Mouse (Mus musculus) stomach, embryonic 14.5 days (tissue): Measurements from ENCODE around the gene Bcas3. TPM values are rescaled to one million over a fixed set of nuclear protein-coding genes. Genes with fewer than 3 reads are reported as not detected.
"Not testable (repeated sequence)": the region's sequence is repeated elsewhere in the genome, so short reads cannot be mapped to it uniquely, and the experiment has no call there.

Experiments used
- ATAC-seq: fragments of 200-750 bp; cut with Nextera tagmentation; 2 replicates; pipeline ENCODE4 v1.8.0; 2017; ENCODE audit warnings: low read depth, moderate TSS enrichment; ENCODE audit not compliant: insufficient number of reproducible peaks, insufficient read depth, low FRiP score
- H3K27ac ChIP-seq: fragments of 300-500 bp; sonication (generic); 2 replicates; pipeline ENCODE4 v1.5.1; 2014; ENCODE audit warnings: mild to moderate bottlenecking, low read length, moderate library complexity, mixed read lengths
- H3K27me3 ChIP-seq: fragments of 300-500 bp; sonication (generic); 2 replicates; pipeline ENCODE4 v1.6.1; 2014; ENCODE audit warnings: low read length, control low read depth, mixed read lengths; ENCODE audit not compliant: control insufficient read depth, insufficient read depth
- H3K36me3 ChIP-seq: fragments of 300-500 bp; sonication (generic); 2 replicates; pipeline ENCODE4 v1.6.1; 2014; ENCODE audit warnings: mild to moderate bottlenecking, control low read depth, low read length, moderate library complexity, mixed read lengths; ENCODE audit not compliant: control insufficient read depth, insufficient read depth
- H3K4me1 ChIP-seq: fragments of 300-500 bp; sonication (generic); 2 replicates; pipeline ENCODE4 v1.6.1; 2014; ENCODE audit warnings: low read length, control low read depth, mixed read lengths; ENCODE audit not compliant: control insufficient read depth, insufficient read depth
- H3K4me2 ChIP-seq: fragments of 300-500 bp; sonication (generic); replicated peaks from 2 replicates; pipeline ENCODE4 v1.6.1; 2014; ENCODE audit warnings: low read depth, low read length, control low read depth
- H3K4me3 ChIP-seq: fragments of 300-500 bp; sonication (generic); 2 replicates; pipeline ENCODE4 v1.5.1; 2014; ENCODE audit warnings: low read depth, low read length, control low read depth
- H3K9ac ChIP-seq: fragments of 300-500 bp; sonication (generic); replicated peaks from 2 replicates; pipeline ENCODE4 v1.6.1; 2014; ENCODE audit warnings: low read depth, mild to moderate bottlenecking, control low read depth, low read length, moderate library complexity, mixed read lengths
- H3K9me3 ChIP-seq: fragments of 300-500 bp; sonication (generic); 2 replicates; pipeline ENCODE4 v1.6.1; 2016; ENCODE audit warnings: low read depth, low read length, control low read depth; ENCODE audit not compliant: control insufficient read depth
- WGBS: fragments of 180-500 bp; shearing (Covaris S2); extraction: QIAGEN DNeasy Blood & Tissue Kit; methylation state at CpG from one replicate; pipeline ENCODE4 v1.1.7; 2014; 5-methylcytosine and 5-hydroxymethylcytosine counted together
- polyA plus RNA-seq: library from polyadenylated mRNA; unstranded; fragments of >200 nt; fragmentation: Nextera tagmentation; extraction: Ambion mirVana; gene quantifications from 2 replicates; pipeline ENCODE4 v1.2.1, GENCODE M21; 2014

Gene Bcas3
- polyA plus RNA-seq, 1 experiment from 2014 or later: 20.4 TPM

GRCm38 (mm10) chr11:85504812-85505211 lies 151.8 kb downstream of the Bcas3 start:
- not testable (repeated sequence) for H3K4me1 ChIP-seq, H3K4me3 ChIP-seq, ATAC-seq, H3K9ac ChIP-seq, H3K4me2 ChIP-seq, H3K27ac ChIP-seq, H3K36me3 ChIP-seq, H3K27me3 ChIP-seq, H3K9me3 ChIP-seq
- 33% methylated on average over 4 of the region's 4 CpGs for WGBS

- Histone ChIP-seq H3K4me2 (no peak overlapping the region), H3K27ac (no peak overlapping the region), H3K36me3 (no peaks in the 10 kb centered on the region), H3K27me3 (no peaks in the 10 kb centered on the region), H3K4me3 (no peak overlapping the region), H3K9ac (no peak overlapping the region), H3K9me3 (no peaks in the 10 kb centered on the region), H3K4me1 (no peaks in the 10 kb centered on the region)
- ATAC-seq: no peak
- 83% methylated on average over 4 of the region's 4 CpGs for WGBS
Measured at GRCm38 (mm10) chr11:85505811-85506210, 152.8 kb downstream of the Bcas3 start.

GRCm38 (mm10) chr11:85509334-85509733 lies 156.4 kb downstream of the Bcas3 start:
- H3K9me3 ChIP-seq: no peaks in the 10 kb centered on the region
- H3K27me3 ChIP-seq: no peaks in the 10 kb centered on the region
- no peak overlapping the region for H3K4me2 ChIP-seq
- 87% methylated on average over 12 of the region's 12 CpGs for WGBS
- H3K9ac ChIP-seq: no peak overlapping the region
- no peak for ATAC-seq
- H3K36me3 ChIP-seq: no peaks in the 10 kb centered on the region
- H3K27ac ChIP-seq: no peak overlapping the region
- H3K4me3 ChIP-seq: no peak overlapping the region
- H3K4me1 ChIP-seq: no peaks in the 10 kb centered on the region

GRCm38 (mm10) chr11:85511270-85511904 lies 158.4 kb downstream of the Bcas3 start:
- 76% methylated on average over 9 of the region's 9 CpGs for WGBS
- no peaks in the 10 kb centered on the region for H3K27me3 ChIP-seq
- no peaks in the 10 kb centered on the region for H3K4me1 ChIP-seq
- ATAC-seq: no peak
- H3K4me3 ChIP-seq: no peak overlapping the region
- no peak overlapping the region for H3K27ac ChIP-seq
- no peaks in the 10 kb centered on the region for H3K9me3 ChIP-seq
- no peak overlapping the region for H3K4me2 ChIP-seq
- no peaks in the 10 kb centered on the region for H3K36me3 ChIP-seq
- no peak overlapping the region for H3K9ac ChIP-seq

- Histone ChIP-seq H3K9me3 (no peaks in the 10 kb centered on the region), H3K36me3 (no peaks in the 10 kb centered on the region), H3K4me1 (0 out of 2 replicates have a peak, but pooled peaks cover 3% of the 10 kb centered on the region), H3K4me2 (no peak overlapping the region), H3K27me3 (no peaks in the 10 kb centered on the region), H3K4me3 (no peak overlapping the region), H3K27ac (no peak overlapping the region), H3K9ac (no peak overlapping the region)
- ATAC-seq: no peak
- WGBS: 56% methylated on average over 7 of the region's 7 CpGs
Measured at GRCm38 (mm10) chr11:85516724-85517123, 163.8 kb downstream of the Bcas3 start.

GRCm38 (mm10) chr11:85518025-85518756 lies 165.2 kb downstream of the Bcas3 start:
- Histone ChIP-seq H3K9ac (no peak overlapping the region), H3K4me1 (peaks cover 3% of the 10 kb centered on the region; the same call in 1 of the 2 replicates), H3K27me3 (no peaks in the 10 kb centered on the region), H3K4me2 (no peak overlapping the region), H3K36me3 (no peaks in the 10 kb centered on the region), H3K4me3 (no peak overlapping the region), H3K9me3 (no peaks in the 10 kb centered on the region), H3K27ac (no peak overlapping the region)
- no peak for ATAC-seq
- WGBS: 28% methylated on average over 3 of the region's 3 CpGs

GRCm38 (mm10) chr11:85520236-85520635 lies 167.3 kb downstream of the Bcas3 start:
- H3K36me3 ChIP-seq: no peaks in the 10 kb centered on the region
- no peak for ATAC-seq
- H3K4me1 ChIP-seq: peaks cover 11% of the 10 kb centered on the region
- no peak overlapping the region for H3K27ac ChIP-seq
- H3K9ac ChIP-seq: no peak overlapping the region
- no peaks in the 10 kb centered on the region for H3K9me3 ChIP-seq
- H3K4me3 ChIP-seq: no peak overlapping the region
- no peak overlapping the region for H3K4me2 ChIP-seq
- H3K27me3 ChIP-seq: no peaks in the 10 kb centered on the region
- WGBS: 76% methylated on average over 12 of the region's 12 CpGs

- no peaks in the 10 kb centered on the region for H3K27me3 ChIP-seq
- H3K4me3 ChIP-seq: no peak overlapping the region
- WGBS: 61% methylated on average over 4 of the region's 4 CpGs
- H3K9me3 ChIP-seq: no peaks in the 10 kb centered on the region
- no peak overlapping the region for H3K4me2 ChIP-seq
- H3K27ac ChIP-seq: no peak overlapping the region
- no peaks in the 10 kb centered on the region for H3K36me3 ChIP-seq
- H3K9ac ChIP-seq: no peak overlapping the region
- peaks cover 11% of the 10 kb centered on the region for H3K4me1 ChIP-seq
- no peak for ATAC-seq
Measured at GRCm38 (mm10) chr11:85520996-85521395, 168.0 kb downstream of the Bcas3 start.
